Mouse (Mus musculus): ENCODE results near the gene Herc3. TPM values are rescaled to one million over a fixed set of nuclear protein-coding genes. Genes with fewer than 3 reads are reported as not detected.
"Not testable (repeated sequence)": the region's sequence is repeated elsewhere in the genome, so short reads cannot be mapped to it uniquely, and the experiment has no call there.

The Herc3 gene
- polyA plus RNA-seq, 1 experiment: 113 TPM

DNA sequence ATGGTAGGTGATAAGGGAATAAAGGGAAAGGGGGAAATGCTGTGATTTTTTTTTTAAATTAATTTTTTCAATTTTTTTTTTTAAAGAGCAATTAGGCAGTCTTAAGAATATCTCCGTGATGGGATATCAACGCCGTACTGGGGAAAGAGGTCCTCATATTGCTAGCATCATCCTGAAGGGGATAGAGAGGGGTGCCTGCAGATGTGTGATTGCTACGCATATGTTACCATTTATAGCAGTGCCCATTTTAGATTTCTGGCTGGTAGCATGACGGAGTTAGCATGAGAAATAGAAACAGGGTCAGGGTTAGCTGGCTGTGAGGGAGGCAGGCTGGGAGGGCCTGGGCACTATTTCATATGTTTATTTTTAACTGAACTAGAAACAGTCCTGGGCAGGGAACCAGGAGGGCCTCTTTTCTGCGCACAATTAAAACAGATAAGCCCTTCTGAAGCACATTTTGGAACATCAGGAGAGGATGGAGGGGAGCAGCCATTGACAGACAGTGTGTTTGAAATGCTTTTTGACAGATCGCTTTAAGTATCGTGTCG lies 31.3 kb downstream of the Herc3 start:
- peak overlapping the region; percentile 47; the same call in 1 of the 2 replicates for H3K27ac ChIP-seq (ENCODE audit: insufficient read depth, low read length)
- H3K4me3 ChIP-seq (replicated peaks; ENCODE audit: insufficient read depth, low read depth, low read length): no peak overlapping the region
- H3K4me1 ChIP-seq (ENCODE audit: control insufficient read depth, insufficient read depth, low read length): peaks cover 7% of the 10 kb centered on the region
- peak; percentile 66 to 80 for DNase-seq
- WGBS: 27% methylated on average over 9 of the region's 9 CpGs
- TF ChIP-seq CTCF (IDR thresholded peaks at IDR 0.05; ENCODE audit: borderline replicate concordance, insufficient read depth, low read depth, low read length): no peak
- H3K27me3 ChIP-seq (ENCODE audit: control insufficient read depth, insufficient read depth, low read length): no peaks in the 10 kb centered on the region

DNA sequence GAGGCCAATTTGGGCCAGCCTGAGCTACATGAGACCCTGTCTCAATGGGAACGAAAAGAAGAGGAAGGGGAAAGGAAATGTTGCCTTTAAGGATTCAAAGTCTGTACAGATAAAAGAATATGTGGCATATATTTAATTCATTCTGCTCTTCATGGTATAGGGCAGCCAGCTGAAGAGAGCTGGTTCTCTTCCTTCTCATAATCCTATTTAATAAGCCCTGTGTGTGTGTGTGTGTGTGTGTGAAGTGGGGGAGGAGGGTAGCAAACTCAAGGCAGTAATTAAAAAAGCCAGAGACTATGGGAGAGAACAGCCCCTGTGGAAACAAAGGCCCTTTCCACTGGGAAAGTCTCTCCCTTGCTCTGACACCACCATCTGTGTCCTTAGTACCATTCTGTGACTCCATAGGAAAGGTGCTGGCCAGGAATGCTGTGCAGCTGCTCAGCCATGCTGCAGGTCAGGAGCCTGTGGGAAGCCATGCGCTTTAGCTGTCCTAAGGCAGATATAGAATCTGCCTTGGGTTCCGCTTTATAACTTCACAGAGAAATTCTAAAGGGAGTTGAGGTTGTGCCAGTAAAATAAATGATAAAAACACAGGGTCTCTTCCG lies 32.5 kb downstream of the Herc3 start:
- WGBS: 40% methylated on average over 4 of the region's 4 CpGs
- peak overlapping the region; percentile 60; the same call in 1 of the 2 replicates for H3K27ac ChIP-seq (ENCODE audit: insufficient read depth, low read length)
- DNase-seq: peak; percentile 60 to 80
- H3K4me1 ChIP-seq (ENCODE audit: control insufficient read depth, insufficient read depth, low read length): peaks cover 13% of the 10 kb centered on the region
- no peaks in the 10 kb centered on the region for H3K27me3 ChIP-seq (ENCODE audit: control insufficient read depth, insufficient read depth, low read length)
- no peak for TF ChIP-seq CTCF (IDR thresholded peaks at IDR 0.05; ENCODE audit: borderline replicate concordance, insufficient read depth, low read depth, low read length)
- TF ChIP-seq POLR2A (IDR thresholded peaks at IDR 0.05; ENCODE audit: borderline replicate concordance, insufficient read depth, low read length): no peak
- H3K4me3 ChIP-seq (replicated peaks; ENCODE audit: insufficient read depth, low read depth, low read length): no peak overlapping the region

DNA sequence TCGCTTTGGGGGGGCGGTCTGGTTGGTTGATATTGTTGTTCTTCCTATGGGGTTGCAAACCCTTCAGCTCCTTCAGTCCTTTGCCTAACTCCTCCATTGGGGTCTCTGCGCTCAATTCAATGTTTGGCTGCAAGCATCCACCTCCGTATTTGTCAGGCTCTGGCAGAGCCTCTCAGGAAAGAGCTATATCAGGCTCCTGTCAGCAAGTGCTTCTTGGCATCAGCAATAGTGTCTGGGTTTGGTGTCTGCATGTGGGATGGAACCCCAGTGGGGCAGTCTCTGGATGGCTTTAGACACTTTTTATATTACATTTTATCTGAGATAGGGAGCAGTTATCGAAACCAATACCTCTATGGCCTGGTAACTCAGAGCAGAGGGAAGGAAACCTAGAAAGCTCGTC lies 36.6 kb downstream of the Herc3 start:
- H3K4me3 ChIP-seq (replicated peaks; ENCODE audit: insufficient read depth, low read depth, low read length); DNase-seq; H3K27ac ChIP-seq (ENCODE audit: insufficient read depth, low read length); H3K27me3 ChIP-seq (ENCODE audit: control insufficient read depth, insufficient read depth, low read length); H3K4me1 ChIP-seq (ENCODE audit: control insufficient read depth, insufficient read depth, low read length): not testable (repeated sequence)
- 67% methylated on average over 6 of the region's 6 CpGs for WGBS

DNA sequence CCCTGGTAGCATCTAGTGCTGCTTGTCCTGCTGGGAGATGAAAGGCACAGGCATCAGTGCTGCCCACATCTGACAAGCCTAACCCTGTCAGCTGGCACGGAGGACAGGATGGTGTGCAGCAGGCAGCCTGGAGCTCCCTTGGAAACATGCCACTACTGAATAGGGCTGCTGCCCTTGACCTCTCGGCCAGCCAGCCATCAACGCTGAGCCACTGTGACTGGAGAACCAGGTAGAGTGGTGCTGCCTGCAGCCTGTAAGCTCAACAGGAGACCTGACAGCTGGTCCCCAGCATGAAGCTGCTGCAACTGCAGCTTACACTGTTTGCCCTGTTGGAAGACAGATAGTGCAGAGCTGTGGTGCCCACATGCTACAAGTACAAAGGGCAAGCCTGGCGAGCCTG lies 48.3 kb downstream of the Herc3 start:
- Histone ChIP-seq H3K4me3 (replicated peaks; ENCODE audit: insufficient read depth, low read depth, low read length) (no peak overlapping the region), H3K4me1 (ENCODE audit: control insufficient read depth, insufficient read depth, low read length) (peaks cover 9% of the 10 kb centered on the region), H3K27me3 (ENCODE audit: control insufficient read depth, insufficient read depth, low read length) (no peaks in the 10 kb centered on the region), H3K27ac (ENCODE audit: insufficient read depth, low read length) (peak overlapping the region; percentile 0; the same call in 1 of the 2 replicates)
- 7% methylated on average over 4 of the region's 4 CpGs for WGBS
- TF ChIP-seq CTCF (IDR thresholded peaks at IDR 0.05; ENCODE audit: borderline replicate concordance, insufficient read depth, low read depth, low read length): no peak
- no peak for TF ChIP-seq POLR2A (IDR thresholded peaks at IDR 0.05; ENCODE audit: borderline replicate concordance, insufficient read depth, low read length)
- peak; percentile 65 to 72 for DNase-seq

DNA sequence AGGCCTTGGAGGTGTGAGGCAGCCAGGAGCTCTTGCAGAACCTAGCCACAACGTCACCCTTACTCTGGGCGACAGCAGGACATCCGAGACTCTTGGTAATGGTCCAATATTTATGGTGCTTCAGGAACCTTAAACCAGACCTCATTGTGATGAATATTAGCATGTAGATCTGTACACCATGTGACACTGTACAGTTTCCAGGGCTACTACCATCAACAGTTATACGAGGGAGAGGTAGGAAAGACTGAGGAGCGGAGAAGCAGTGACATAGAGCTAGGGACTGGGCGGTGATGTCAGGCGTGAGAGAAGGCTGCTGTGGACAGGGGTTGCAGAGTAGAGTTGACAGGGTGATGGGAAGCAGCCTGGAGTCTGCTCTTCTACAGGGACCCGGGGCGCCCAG lies 48.7 kb downstream of the Herc3 start:
- Histone ChIP-seq H3K4me3 (replicated peaks; ENCODE audit: insufficient read depth, low read depth, low read length) (no peak overlapping the region), H3K4me1 (ENCODE audit: control insufficient read depth, insufficient read depth, low read length) (peaks cover 9% of the 10 kb centered on the region), H3K27me3 (ENCODE audit: control insufficient read depth, insufficient read depth, low read length) (no peaks in the 10 kb centered on the region), H3K27ac (ENCODE audit: insufficient read depth, low read length) (peak overlapping the region; percentile 0; the same call in 1 of the 2 replicates)
- DNase-seq: no peak
- 66% methylated on average over 9 of the region's 9 CpGs for WGBS
- TF ChIP-seq CTCF (IDR thresholded peaks at IDR 0.05; ENCODE audit: borderline replicate concordance, insufficient read depth, low read depth, low read length): no peak
- TF ChIP-seq POLR2A (IDR thresholded peaks at IDR 0.05; ENCODE audit: borderline replicate concordance, insufficient read depth, low read length): no peak

DNA sequence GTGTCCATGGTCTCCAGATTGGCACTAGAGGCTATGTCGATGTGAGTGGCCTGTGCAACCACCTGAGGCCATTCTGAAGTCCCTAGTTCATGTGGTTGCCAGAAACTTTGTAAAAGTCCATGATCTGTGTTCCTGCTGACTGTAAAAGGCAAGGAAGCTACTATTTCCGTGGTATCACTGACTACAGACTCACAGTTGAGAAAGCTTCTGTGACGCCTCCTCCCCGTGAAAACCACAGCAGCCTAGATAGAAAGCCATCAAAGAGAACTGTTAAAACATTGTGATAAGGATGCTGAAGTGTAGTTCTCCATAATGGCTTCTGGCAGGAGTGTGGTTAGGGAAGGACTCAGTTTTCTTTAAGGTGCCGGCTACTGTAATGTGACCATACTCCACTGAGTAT lies 49.6 kb downstream of the Herc3 start:
- 93% methylated on average over 5 of the region's 5 CpGs for WGBS
- TF ChIP-seq POLR2A (IDR thresholded peaks at IDR 0.05; ENCODE audit: borderline replicate concordance, insufficient read depth, low read length) (no peak), CTCF (IDR thresholded peaks at IDR 0.05; ENCODE audit: borderline replicate concordance, insufficient read depth, low read depth, low read length) (no peak)
- no peaks in the 10 kb centered on the region for H3K27me3 ChIP-seq (ENCODE audit: control insufficient read depth, insufficient read depth, low read length)
- DNase-seq: no peak
- no peak overlapping the region for H3K27ac ChIP-seq (ENCODE audit: insufficient read depth, low read length)
- H3K4me3 ChIP-seq (replicated peaks; ENCODE audit: insufficient read depth, low read depth, low read length): no peak overlapping the region
- H3K4me1 ChIP-seq (ENCODE audit: control insufficient read depth, insufficient read depth, low read length): peaks cover 9% of the 10 kb centered on the region

DNA sequence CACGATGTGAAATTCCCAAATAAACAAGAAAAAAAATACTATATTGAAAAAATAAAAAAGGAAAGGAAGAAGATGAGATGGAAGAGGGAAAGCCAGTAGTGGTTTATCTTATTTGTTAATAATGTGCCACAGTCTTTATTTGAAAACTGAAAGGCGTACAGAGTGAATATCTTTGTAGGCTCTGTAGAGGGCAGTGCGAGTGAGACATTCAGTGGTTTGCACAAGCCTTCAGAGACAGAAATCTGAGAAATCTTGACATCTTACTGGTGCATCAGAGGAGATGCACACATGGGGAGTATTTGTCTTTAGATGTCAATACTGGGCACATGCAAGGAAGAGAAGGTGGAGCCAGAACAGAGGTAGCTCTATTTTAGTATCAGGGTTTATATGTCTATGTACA lies 50.1 kb downstream of the Herc3 start:
- DNase-seq: no peak
- TF ChIP-seq CTCF (IDR thresholded peaks at IDR 0.05; ENCODE audit: borderline replicate concordance, insufficient read depth, low read depth, low read length) (no peak), POLR2A (IDR thresholded peaks at IDR 0.05; ENCODE audit: borderline replicate concordance, insufficient read depth, low read length) (no peak)
- no peaks in the 10 kb centered on the region for H3K27me3 ChIP-seq (ENCODE audit: control insufficient read depth, insufficient read depth, low read length)
- peaks cover 9% of the 10 kb centered on the region for H3K4me1 ChIP-seq (ENCODE audit: control insufficient read depth, insufficient read depth, low read length)
- no peak overlapping the region for H3K4me3 ChIP-seq (replicated peaks; ENCODE audit: insufficient read depth, low read depth, low read length)
- 84% methylated on average over 3 of the region's 3 CpGs for WGBS
- no peak overlapping the region for H3K27ac ChIP-seq (ENCODE audit: insufficient read depth, low read length)

DNA sequence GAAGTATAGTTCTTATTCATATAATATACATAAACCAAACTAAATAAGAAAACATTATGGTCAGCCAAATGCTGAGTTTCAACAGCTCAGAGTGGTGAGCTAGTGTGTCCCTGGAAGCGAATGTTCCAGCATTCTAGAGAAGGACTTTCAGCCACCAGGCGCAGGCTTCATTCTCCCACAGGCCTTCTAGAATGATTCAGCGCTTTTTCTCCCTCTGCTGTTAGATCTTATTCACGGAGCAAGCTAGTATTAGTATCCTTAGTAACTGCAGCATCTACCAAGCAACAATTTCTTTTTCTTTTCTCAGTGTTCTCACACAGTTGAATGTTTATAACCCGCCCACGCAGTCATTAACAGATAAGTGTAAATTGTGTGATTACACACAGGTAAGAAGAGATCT lies 51.0 kb downstream of the Herc3 start:
- peaks cover 9% of the 10 kb centered on the region for H3K4me1 ChIP-seq (ENCODE audit: control insufficient read depth, insufficient read depth, low read length)
- no peak for DNase-seq
- TF ChIP-seq CTCF (IDR thresholded peaks at IDR 0.05; ENCODE audit: borderline replicate concordance, insufficient read depth, low read depth, low read length) (no peak), POLR2A (IDR thresholded peaks at IDR 0.05; ENCODE audit: borderline replicate concordance, insufficient read depth, low read length) (no peak)
- WGBS: 74% methylated on average over 6 of the region's 6 CpGs
- no peak overlapping the region for H3K4me3 ChIP-seq (replicated peaks; ENCODE audit: insufficient read depth, low read depth, low read length)
- H3K27me3 ChIP-seq (ENCODE audit: control insufficient read depth, insufficient read depth, low read length): no peaks in the 10 kb centered on the region
- no peak overlapping the region for H3K27ac ChIP-seq (ENCODE audit: insufficient read depth, low read length)
